ENCODE assay signal across 35 mouse cellular contexts in genomic region chr9:57856456-57856855, GRCm38 (mm10).
"Had no signal": no experiment of that assay in that cellular context is flagged by ENCODE, and none has a peak within 500 bp of the region (broad histone marks: within the 10 kb centered on the region; RNA-seq: fewer than 3 reads in every experiment).

No protein-coding gene starts in this region.

- H3K27me3 ChIP-seq: heart, embryonic 12.5 days; heart, embryonic 13.5 days; heart, embryonic 15.5 days; hindbrain, embryonic 12.5 days; hindbrain, embryonic 13.5 days; hindbrain, embryonic 15.5 days; intestine, embryonic 15.5 days had no signal

- ATAC-seq: hindbrain, embryonic 16.5 days; hindbrain, postnatal 0 days; inflammation-experienced regulatory T-cells, adult 6 months; intestine, embryonic 15.5 days; intestine, embryonic 16.5 days; intestine, postnatal 0 days had no signal

- H3K4me2 ChIP-seq: heart, embryonic 11.5 days; heart, embryonic 12.5 days; heart, embryonic 13.5 days; heart, embryonic 15.5 days; hindbrain, embryonic 12.5 days; hindbrain, embryonic 13.5 days; hindbrain, embryonic 14.5 days; hindbrain, embryonic 15.5 days; intestine, embryonic 15.5 days; kidney, embryonic 15.5 days had no signal

- H3K27ac ChIP-seq: heart, embryonic 10.5 days; heart, embryonic 13.5 days; heart, embryonic 15.5 days; hindbrain, embryonic 10.5 days; hindbrain, embryonic 12.5 days; hindbrain, embryonic 13.5 days; hindbrain, embryonic 14.5 days; hindbrain, embryonic 15.5 days; hindbrain, postnatal 0 days; intestine, embryonic 15.5 days; kidney, embryonic 15.5 days; kidney, postnatal 0 days; layer of hippocampus, adult 2 months had no signal

- H3K4me1 ChIP-seq: heart, embryonic 10.5 days; heart, embryonic 12.5 days; heart, embryonic 13.5 days; heart, embryonic 15.5 days; hindbrain, embryonic 10.5 days; hindbrain, embryonic 12.5 days; intestine, embryonic 15.5 days; kidney, embryonic 15.5 days had no signal

- H3K9ac ChIP-seq: heart, embryonic 12.5 days; heart, embryonic 13.5 days; heart, embryonic 15.5 days; hindbrain, embryonic 12.5 days; hindbrain, embryonic 13.5 days; hindbrain, embryonic 14.5 days; hindbrain, embryonic 15.5 days; intestine, embryonic 15.5 days had no signal

- H3K36me3 ChIP-seq: heart, embryonic 10.5 days; heart, embryonic 12.5 days; heart, embryonic 13.5 days; heart, embryonic 15.5 days; hindbrain, embryonic 10.5 days; hindbrain, embryonic 12.5 days; hindbrain, embryonic 13.5 days; hindbrain, embryonic 15.5 days; intestine, embryonic 15.5 days; kidney, embryonic 15.5 days had no signal

- H3K4me3 ChIP-seq: heart, embryonic 10.5 days; heart, embryonic 12.5 days; heart, embryonic 13.5 days; heart, embryonic 15.5 days; hindbrain, embryonic 10.5 days; hindbrain, embryonic 12.5 days; hindbrain, embryonic 13.5 days; hindbrain, embryonic 15.5 days; intestine, embryonic 15.5 days; kidney, embryonic 15.5 days; layer of hippocampus, adult 2 months had no signal

- H3K9me3 ChIP-seq: heart, embryonic 10.5 days; heart, embryonic 12.5 days; heart, embryonic 13.5 days; heart, embryonic 15.5 days; hindbrain, embryonic 10.5 days; hindbrain, embryonic 12.5 days; hindbrain, embryonic 13.5 days; hindbrain, embryonic 15.5 days; intestine, embryonic 15.5 days; kidney, embryonic 15.5 days had no signal

- DNase-seq: heart, postnatal 10 days; heart, postnatal 14 days; heart, postnatal 36 days; heart, postnatal 4 days; kidney, adult 11 months; kidney, adult 18-20 months; kidney, adult 2 months; kidney, adult 8-10 months; kidney, adult 9 months; kidney, postnatal 10 days; kidney, postnatal 14 days; kidney, postnatal 25 days; kidney, postnatal 36 days; kidney, postnatal 4 days; layer of hippocampus, adult 9-11 months; layer of hippocampus, postnatal 36 days had no signal
